Mouse (Mus musculus): ENCODE results near the gene Cd302.

The Cd302 gene

DNA sequence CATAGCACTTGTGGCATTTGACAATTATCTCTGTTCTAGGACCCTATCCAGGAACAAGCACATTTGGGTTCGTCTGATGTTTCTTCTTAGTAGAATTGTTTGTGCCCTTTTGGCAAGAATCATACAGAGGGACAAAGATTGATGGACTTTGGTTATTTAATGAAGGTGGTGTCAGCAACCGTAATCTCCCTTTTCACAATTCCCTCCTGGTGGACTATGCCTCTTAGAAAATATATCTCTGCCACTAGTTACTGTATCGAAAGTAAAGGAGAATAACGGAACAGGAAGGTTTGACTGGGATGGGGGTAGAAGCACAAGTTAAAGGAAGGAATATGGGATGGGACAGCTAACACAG lies at the start of gene Cd302:
Gene Cd302 (minus strand): TSS at position 22 of the 355 bp plus-strand sequence.
- DNase-seq (ENCODE audit: extremely low read depth, insufficient read length, low spot score): no peak

DNA sequence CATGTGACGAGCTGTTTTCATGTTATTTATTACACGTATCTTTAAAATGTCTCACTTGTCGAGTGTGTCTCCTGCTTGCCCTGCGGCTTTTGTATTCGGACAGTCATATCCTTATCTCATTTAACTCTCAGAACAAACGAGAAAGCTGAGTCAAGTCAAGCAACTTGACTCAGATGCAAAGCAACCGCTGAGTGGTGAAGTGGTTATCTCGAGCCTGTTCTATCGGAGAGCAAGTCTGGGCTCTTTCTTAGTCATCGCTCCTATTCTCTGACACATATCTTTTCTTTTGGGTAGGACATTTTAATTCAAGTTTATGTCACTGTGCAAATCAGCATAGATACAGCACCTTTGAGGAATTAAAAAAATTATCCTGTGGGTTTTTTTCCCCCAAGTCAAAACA lies 44.4 kb upstream of the Cd302 start:
- DNase-seq (ENCODE audit: extremely low read depth, insufficient read length, low spot score): no peak

DNA sequence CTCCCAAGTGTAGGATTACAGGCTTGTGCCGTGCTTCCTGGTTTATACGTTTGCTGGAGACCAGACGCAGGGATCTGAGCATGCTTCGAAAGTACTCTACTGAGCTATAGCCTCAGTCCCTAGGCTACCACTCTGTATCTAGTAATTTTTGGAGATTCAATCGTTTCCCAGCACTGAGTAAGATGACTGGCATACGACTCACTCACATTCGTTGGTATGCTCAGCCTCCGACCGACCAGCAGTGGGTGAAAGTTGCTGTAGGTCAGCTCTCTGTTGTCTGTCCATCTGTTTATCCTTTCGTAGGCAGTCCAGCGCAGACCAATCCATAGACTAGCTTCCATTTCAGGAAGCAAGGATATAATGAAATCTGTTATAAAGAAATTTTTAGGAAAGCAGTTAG lies 43.3 kb upstream of the Cd302 start:
- no peak for DNase-seq (ENCODE audit: extremely low read depth, insufficient read length, low spot score)

DNA sequence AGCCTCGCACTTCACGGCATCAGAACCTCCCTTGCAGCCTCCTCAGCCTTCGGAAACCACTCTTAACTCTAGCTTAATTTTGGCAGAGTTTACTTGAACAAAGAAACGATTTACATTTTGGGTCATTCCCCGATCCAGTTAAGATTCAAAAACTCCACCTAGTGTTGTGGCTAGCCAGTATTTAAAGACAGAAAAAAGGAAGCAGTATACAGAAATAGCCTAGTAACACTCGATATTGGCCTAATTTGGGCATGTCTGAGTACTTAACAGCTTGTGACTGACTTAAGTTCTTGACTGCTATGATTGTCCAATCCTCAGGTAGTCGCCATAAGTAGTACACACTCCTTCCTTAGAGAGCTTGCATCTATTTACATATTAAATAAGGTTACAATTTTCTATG lies 42.7 kb upstream of the Cd302 start:
- DNase-seq (ENCODE audit: extremely low read depth, insufficient read length, low spot score): no peak

DNA sequence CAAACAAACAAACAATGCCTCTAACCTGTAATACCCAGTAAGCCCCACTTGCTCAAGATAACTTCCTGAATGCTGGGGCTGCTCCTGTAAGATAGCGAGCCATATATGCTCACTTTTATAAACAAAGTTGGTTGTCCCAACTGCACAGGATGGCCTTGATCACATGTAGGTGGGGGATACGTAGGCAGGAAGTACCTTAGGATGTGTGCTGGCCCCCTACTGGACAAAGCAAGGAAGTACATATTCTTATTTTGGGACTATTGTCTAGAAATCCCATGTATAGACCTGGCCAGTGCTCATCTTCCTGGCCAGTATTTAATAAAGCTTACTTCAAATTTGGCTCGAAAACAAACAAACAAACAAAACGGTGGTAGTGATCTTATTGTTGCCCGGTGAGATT lies 39.1 kb upstream of the Cd302 start:
- no peak for DNase-seq (ENCODE audit: extremely low read depth, insufficient read length, low spot score)

DNA sequence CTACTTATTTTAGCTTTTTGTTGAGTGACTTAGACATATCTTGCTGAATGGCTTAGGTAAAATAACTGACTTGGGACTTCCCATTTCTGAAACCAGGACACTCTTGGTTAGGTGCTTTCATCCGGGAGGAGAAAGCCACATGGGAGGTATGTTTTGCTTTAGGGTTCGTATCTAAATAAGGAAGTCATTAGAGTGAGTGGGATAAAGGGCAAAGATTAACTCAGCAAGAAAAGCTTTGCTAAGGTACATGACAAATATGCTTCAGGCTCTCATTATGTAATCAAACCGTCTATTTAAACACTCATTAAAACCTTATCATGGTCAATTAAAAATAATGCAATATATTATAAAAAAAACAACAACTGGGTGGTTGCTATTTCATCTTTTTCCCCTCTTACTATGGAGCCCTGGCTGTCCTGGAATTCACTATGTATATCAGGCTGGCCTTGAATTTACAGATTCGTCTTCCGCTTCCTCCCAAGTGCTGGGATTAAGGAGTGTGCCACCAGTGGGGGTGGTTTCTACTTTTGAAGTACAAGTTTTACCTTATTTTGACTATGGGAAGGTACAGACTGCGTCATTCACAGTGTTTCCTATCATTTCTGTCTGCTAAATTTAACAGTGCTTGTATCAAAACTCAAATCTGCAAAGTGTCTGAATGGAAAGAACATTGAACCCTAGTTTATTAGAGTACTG lies 37.9 kb upstream of the Cd302 start:
- no peak for DNase-seq (ENCODE audit: extremely low read depth, insufficient read length, low spot score)

DNA sequence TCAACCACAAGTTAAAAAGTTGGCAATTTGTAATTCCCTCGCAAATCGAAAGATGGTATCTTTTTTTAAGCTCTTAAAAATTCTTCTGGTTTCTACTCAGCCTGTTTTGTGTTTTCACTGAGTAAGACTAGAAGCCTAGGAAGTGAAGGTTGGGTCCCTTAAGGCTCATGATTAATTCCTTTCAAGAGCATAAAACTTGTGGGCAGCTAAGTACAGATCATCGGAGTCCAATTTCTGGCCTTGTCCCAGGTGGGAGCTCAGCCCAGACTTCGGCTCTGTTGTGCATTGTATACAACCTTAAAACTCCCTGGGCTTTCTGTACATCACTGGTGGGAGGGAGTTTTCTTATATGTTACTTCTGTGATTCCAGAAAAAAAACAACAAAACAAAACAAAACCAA lies 19.5 kb upstream of the Cd302 start:
- DNase-seq (ENCODE audit: extremely low read depth, insufficient read length, low spot score): no peak

DNA sequence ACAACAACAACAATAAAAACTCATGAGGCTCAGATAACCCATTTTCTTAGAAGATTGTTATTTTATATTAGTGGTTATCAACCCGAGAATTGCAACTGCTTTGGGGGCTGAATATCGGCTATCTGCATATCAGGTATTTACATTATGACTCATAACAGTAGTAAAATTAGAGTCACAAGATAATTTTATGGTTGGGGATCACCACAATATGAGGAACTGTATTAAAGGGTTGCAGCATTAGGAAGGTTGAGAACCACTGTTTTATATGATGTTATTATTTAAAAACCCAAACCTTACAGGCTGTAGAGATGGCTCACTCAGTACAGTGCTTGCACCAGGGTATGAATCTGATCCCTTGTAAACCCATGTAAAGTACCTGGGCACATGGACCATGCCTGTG lies 15.0 kb upstream of the Cd302 start:
- no peak for DNase-seq (ENCODE audit: extremely low read depth, insufficient read length, low spot score)

DNA sequence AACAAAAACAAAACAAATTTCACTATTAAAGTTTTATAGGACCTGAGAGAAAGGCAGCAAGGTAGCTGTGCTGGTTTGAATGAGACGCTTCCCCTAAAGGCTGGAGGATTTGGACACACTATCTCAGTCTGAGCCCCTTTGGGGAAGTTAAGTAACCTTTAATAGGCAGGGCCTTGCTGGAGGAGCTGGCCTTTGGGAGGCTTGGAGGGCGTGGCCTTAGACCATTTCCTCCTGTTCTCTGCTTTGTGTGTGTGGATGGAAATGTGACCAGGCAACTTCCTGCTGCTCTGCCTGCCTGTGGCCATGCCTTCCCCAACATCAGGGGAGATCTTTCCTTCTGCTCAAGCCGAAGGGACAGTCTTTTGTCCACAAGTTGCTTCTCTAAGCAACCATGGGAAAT lies 14.0 kb upstream of the Cd302 start:
- no peak for DNase-seq (ENCODE audit: extremely low read depth, insufficient read length, low spot score)

DNA sequence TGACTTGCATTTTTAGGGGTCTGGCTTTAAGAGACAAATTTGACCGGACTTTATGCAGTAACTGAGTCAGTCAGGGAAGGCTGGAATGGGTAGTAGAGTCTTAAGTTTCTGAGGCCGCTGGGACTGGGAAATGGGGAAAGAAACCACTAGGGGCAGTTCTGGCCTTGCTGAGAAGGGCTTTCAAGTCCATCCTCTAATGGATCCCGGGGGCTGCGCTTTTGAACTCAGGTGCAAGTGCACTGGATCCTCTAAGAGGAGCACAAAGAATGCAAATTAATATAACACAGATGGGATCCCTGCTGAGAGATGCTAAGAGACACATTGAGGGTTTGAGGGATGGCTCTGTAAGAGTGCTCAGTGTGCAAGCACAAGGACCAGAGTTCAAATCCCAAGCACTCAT lies 7.1 kb upstream of the Cd302 start:
- no peak for DNase-seq (ENCODE audit: extremely low read depth, insufficient read length, low spot score)

DNA sequence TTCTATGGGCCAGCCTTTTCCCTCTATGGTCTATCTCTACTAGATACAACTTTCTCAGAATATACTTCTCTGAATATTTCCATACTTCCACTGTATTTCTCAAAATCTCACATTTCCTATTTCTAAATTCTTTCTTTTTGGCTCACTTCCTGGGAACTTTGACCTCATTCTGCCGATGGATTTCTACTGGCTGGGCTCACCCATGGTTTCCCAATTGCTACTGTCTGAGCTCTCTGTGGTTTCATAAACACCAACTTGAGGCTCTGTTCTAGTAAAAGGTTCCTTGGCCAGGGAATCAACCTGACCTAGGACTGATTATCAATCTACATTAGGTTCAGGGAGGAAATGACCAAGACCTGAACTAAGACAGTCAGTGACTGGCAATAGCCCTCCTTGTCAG lies 5.2 kb upstream of the Cd302 start:
- DNase-seq (ENCODE audit: extremely low read depth, insufficient read length, low spot score): no peak

DNA sequence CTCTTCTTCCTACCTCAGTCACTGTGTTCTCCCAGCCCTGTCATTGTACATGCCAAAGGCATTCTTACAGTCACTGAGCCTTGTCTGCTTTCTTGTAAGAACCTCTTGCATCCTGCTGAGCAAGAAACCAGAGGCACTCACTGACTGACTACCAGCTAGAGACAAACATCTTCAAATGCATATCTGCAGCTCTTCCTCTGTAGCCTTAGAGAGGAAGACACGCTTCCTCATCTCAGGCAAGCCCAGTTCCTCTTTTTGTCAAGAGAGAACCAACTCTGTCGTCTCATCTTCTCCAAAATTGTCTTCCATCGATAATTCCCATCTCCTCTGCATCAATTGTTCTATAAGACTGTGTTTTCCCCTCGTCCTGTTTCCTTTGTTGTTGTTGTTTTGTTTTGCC lies 4.3 kb upstream of the Cd302 start:
- no peak for DNase-seq (ENCODE audit: extremely low read depth, insufficient read length, low spot score)

DNA sequence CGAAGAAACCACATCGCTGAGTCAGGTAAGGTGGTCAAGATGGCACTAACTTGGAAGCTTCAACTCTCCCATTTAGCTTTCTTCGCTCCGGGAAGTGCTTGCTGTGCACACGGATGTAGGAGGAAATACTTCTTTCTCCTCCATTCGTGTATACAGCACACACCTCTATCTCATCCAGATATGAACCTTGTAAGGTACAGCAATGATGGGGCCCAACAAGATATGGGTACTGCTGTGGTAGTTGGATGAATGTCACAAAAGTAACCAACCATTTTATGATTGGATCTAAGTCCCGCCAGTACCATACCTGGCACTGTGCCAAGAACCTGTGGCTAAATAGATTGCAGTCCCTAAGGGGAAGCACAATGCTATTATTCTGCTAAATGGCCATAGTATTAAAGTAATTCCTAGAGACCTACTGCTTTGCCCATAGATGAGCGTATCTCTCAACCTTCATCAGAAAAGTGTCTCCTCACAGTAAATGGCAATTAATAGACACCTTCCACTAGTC lies 874 bp upstream of the Cd302 start:
- DNase-seq (ENCODE audit: extremely low read depth, insufficient read length, low spot score): no peak

DNA sequence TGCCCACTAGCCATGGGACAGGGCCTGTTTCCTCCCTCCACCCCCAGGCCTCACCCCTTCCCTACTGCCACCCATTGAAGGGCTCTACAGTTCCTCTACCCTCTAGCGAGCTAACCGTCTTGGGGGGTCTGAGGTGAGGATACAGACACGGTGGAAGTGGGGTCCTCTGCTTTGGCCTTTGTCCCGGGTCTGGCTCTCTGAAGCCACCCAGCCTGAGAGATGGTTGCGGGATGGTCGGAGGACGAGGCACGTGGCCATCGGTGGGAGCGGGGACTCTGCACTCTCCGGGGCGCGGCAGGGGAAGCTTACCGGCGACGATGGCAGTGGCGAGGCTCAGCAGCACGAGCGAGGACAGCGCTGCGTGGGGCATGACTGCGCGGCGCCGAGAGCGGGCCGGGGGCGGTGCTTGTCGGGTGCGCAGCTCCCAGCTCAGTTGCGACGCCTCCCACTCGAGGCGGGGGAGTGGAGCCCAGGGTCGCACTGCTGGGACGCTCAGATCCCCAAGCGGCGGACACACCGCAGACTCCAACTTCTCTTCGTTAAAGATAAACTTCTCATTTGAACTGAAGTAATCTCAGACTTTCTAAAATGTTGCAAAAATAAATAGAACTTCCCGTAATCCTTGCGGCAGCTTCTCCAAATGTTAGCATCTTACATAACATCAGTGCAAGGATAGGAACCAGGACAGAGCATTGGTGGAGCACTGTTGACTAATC lies 379 bp downstream of the Cd302 start:
- peak; percentile 79 for DNase-seq (ENCODE audit: extremely low read depth, insufficient read length, low spot score)

DNA sequence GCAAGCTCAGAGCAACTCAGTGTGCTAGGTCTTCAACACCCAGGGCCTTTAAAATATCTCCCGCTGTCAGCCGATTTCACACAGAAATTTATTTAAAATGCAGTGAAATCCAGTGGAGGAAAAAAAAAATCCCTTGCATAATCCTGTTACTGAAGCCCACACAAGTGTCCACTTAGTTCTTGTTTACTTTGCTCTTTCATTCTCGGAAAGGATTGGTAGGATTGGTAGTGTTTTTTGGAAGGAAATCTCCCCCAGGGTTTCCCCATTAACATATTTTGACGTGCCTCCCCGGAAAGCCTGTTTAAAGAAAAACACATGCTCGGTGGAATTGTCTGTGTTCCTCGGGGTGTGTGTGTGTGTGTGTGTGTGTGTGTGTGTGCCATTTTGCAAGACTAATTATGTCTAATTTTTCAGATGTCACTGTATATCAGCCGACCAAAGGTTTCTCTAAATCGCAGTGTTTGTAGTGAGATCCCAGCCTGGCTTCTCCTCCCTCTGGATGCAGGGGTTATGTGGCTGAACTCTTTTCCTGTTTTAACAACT lies 1.0 kb downstream of the Cd302 start:
- no peak for DNase-seq (ENCODE audit: extremely low read depth, insufficient read length, low spot score)

DNA sequence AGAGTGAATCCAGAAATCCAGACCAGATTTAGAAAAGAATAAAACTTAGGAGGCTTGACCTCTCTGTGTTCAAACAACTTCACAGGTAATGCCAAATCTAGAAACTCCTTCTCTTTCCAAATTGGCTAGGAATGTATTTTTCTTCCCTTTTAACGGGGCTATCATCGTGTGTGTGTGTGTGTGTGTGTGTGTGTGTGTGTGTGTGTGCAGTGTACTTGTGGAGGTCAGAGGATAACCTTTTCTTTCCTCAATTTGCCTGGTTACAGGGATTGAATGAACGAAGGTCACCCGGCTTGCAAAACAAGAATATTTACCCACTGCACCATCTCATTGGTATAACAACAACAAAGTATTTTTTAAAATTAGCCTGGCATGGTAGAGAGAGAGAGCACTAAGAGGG lies 1.7 kb downstream of the Cd302 start:
- no peak for DNase-seq (ENCODE audit: extremely low read depth, insufficient read length, low spot score)

DNA sequence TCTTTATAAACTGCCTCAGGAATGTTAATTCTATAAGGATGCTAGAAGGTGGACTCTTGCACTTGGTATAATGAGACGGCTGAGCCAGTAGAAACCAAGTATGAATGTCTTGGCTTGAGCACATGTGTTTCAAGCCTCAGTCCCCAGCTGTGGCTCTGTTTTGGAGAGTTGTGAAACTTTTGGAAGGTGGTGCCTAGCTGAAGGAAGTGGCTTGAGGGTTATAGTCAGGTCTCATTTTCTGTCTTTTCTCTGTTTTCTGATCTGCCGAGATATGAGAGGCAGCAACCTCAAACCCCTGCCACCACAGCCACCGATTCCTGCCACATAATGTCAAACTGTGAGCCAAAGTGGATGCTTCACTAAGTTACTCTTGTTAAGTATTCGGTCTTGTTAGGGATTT lies 5.7 kb downstream of the Cd302 start:
- DNase-seq (ENCODE audit: extremely low read depth, insufficient read length, low spot score): no peak

DNA sequence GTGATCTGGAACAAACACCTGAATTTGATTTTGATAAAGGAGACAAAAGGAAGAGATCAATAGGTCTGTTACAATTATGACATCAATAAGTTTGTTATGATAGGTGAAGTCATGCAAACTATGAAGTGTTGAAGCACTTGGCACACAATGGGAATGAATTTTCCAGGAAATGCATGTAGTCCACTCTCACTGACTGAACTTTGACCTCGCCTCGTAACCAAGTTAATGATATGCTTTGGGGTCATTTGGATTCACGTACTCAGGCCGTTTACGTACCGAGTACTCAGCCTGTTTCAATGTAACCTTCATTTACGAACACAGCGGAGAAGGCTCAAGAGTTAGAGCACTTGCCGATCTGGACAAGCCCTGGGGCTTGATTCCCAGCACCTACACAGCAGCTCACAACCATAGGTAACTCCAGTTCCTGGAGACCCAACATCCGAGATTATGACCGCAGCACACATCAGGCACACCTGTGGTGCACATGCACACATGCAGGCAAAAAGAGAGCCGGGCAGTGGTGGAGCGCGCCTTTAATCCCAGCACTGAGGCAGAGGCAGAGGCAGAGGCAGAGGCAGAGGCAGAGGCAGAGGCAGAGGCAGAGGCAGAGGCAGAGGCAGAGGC lies 14.3 kb downstream of the Cd302 start:
- DNase-seq (ENCODE audit: extremely low read depth, insufficient read length, low spot score): no peak

DNA sequence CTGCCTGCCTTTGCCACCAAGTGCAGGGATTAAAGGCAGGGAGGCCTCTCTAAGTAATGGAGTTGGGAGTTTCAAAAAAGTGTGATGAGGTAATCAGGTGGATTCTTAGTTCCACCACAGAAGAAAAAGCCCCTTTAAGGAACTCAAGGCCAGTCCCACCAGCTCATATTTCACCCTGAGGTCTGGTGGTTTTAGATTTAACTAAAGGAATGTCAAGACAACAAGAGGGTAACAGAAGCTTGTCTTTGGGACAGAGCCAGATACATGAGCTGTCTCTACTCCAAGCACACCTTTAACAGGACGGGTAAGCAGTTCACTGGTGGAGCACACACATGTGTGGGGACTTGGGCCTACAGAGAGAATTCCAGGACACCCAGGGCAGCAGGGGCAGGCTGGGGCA lies 16.7 kb downstream of the Cd302 start:
- DNase-seq (ENCODE audit: extremely low read depth, insufficient read length, low spot score): no peak

DNA sequence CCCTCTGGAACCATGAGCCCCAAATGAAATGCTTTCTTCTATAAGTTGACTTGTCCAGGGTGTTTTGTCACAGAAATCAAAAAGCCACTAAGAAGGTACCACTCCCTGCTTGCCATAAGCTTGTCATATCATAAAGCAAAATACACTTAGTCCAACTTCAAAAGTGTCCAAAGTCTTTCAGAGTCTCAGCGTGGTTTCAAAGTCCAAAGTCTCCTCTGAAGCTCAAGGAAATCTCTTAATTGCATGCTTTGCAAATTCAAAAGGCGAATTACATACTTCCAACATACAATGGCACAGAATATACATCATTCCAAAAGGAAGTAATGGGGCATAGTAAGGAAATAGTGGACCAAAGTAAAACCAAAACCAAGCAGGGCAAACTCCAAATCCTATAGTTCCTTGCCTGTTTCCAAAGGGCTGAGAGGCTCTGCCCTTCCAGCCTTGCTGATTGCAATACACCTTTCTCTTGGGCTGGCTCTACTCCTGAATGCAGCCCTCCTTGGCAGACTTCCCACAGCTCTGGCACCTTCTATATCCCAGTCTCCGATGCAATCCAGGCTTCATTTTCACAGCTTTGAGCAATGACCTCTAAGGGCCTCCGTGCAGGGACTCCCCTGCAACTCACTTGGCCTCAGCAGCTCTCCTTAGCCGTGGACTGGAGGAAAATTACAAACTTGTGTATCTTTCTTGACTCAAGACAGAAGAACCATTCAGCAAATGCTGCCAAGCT lies 23.5 kb downstream of the Cd302 start:
- DNase-seq (ENCODE audit: extremely low read depth, insufficient read length, low spot score): no peak

DNA sequence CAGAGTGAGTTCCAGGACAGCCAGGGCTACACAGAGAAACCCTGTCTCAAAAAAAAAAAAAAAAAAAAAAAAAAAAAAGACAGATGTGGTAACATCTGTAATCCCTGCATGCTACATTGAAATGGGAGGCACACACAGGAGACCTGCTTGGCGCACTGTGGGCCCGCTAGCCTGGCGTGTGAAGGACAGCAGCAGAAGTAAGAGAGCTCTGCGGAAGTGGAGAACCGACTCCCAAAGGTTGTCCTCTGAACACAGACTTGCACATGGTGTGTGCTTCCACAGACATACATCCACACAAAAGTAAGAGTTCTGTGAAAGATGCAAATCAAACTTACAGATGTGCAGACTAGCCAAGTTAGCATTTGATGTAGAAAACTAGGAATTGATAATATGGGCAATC lies 25.1 kb downstream of the Cd302 start:
- DNase-seq (ENCODE audit: extremely low read depth, insufficient read length, low spot score): no peak
